Mouse (Mus musculus) bone marrow macrophage, adult 2 months (primary cell): ENCODE measurements at regions not wholly inside any gene's neighbourhood (a gene's known extent, or its start where the extent isn't known, plus 50 kb on each side); places are given as distances from the start of the nearest gene placed in this dataset.

ENCODE experiments used
- CTCF ChIP-seq: IDR thresholded peaks from 2 replicates; pipeline ENCODE4 v1.5.1; 2012; ENCODE audit warnings: low read depth, mild to moderate bottlenecking, low read length, moderate library complexity
- POLR2A ChIP-seq: IDR thresholded peaks from 2 replicates; pipeline ENCODE4 v1.6.1; 2012; ENCODE audit warnings: mild to moderate bottlenecking, low read depth, low read length, borderline replicate concordance

- TF ChIP-seq POLR2A: no peak
- no peak for TF ChIP-seq CTCF
These were observed 451.0 kb downstream of the Rps24 start for GRCm38 (mm10) chr14:24937876-24938275.
